Mouse (Mus musculus): ENCODE results near the gene Sidt2. TPM values are rescaled to one million over a fixed set of nuclear protein-coding genes. Genes with fewer than 3 reads are reported as not detected.

Gene Sidt2
- polyA plus RNA-seq, 1 experiment from 2014 or later = 30.7 TPM

DNA sequence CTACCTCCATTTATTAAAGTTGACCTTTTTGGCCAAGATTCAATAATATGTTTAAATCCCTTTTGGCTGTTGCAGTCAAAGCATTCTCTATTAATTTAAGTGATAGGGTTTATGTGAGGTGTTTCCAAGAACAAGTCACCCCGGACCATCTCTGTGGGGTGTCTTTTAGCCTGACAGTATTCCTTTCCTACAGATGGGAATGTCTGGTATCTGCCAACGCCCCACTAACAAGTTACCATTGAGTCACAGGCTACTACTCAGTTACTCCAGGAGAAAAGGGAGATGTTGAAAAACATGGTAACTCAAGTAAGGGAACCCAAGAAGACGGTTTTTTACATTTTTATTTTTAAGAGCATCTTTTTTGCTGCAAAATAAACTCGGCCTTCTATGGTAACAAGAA lies 49.9 kb downstream of the Sidt2 start:
- peaks cover 22% of the 10 kb centered on the region for H3K4me1 ChIP-seq
- WGBS = 61% methylated on average over 4 of the region's 4 CpGs
- H3K27me3 ChIP-seq = no peaks in the 10 kb centered on the region
- peak overlapping the region; percentile 83 for H3K4me2 ChIP-seq
- no peak for ATAC-seq (ENCODE audit: low FRiP score)
- H3K4me3 ChIP-seq (replicated peaks) = peak overlapping the region; percentile 95
- H3K9me3 ChIP-seq = no peaks in the 10 kb centered on the region
- no peak overlapping the region; the same call in 1 of the 2 replicates for H3K27ac ChIP-seq
- H3K36me3 ChIP-seq (replicated peaks) = peaks cover 36% of the 10 kb centered on the region
- H3K9ac ChIP-seq = peak overlapping the region; percentile 98

DNA sequence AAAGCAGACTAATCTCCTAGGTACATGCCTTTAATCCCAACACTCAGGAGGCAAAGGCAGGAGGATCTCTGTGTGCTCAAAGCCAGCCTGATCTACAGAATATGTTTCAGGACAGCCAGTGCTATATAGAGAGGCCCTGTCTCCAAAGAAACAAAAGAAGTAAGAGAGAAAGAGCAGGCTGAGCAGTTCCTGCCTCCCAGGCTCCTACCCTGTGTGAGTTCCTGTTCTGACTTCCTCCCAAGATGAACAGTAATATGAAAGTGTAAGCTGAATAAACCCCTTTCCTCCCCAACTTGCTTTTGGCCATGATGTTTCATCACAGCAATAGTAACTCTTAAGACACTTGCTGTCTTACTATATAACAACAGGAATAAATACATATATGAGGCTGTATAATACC lies 61.4 kb downstream of the Sidt2 start:
- H3K4me1 ChIP-seq = no peaks in the 10 kb centered on the region
- H3K36me3 ChIP-seq (replicated peaks) = peaks cover 91% of the 10 kb centered on the region
- no peak overlapping the region for H3K4me2 ChIP-seq
- H3K9ac ChIP-seq = no peak overlapping the region
- ATAC-seq (ENCODE audit: low FRiP score) = no peak
- H3K4me3 ChIP-seq (replicated peaks) = no peak overlapping the region
- no peaks in the 10 kb centered on the region for H3K27me3 ChIP-seq
- no peaks in the 10 kb centered on the region for H3K9me3 ChIP-seq
- H3K27ac ChIP-seq = no peak overlapping the region

Small RNA genes within 50 kb of the gene (microRNA-seq; reads per million reads assigned to microRNA genes)
- not detected for gene Mir7087

Other genes starting within 250 kb of the Sidt2 start
- gene Cep164, start 126.6 kb downstream of the Sidt2 start, polyA plus RNA-seq (2016; fragmentation: Nextera tagmentation; extraction: Ambion mirVana) = 16.3 and 17.7 TPM in 2 replicates
- 35.4 and 36.5 TPM in 2 replicates for gene Bace1, start 116.7 kb downstream of the Sidt2 start, polyA plus RNA-seq (2016; fragmentation: Nextera tagmentation; extraction: Ambion mirVana)
- 21.7 TPM in 2 replicates for gene Pcsk7, start 48.8 kb downstream of the Sidt2 start, polyA plus RNA-seq (2016; fragmentation: Nextera tagmentation; extraction: Ambion mirVana)
- 92.3 and 96.8 TPM in 2 replicates for gene Rnf214, start 48.3 kb downstream of the Sidt2 start, polyA plus RNA-seq (2016; fragmentation: Nextera tagmentation; extraction: Ambion mirVana)
- 10.4 and 16.7 TPM in 2 replicates for gene Tagln, start 19.2 kb downstream of the Sidt2 start, polyA plus RNA-seq (2016; fragmentation: Nextera tagmentation; extraction: Ambion mirVana)
- 298 and 341 TPM in 2 replicates for gene Pafah1b2, start 57.4 kb upstream of the Sidt2 start, polyA plus RNA-seq (2016; fragmentation: Nextera tagmentation; extraction: Ambion mirVana)
- gene Sik3, start 57.6 kb upstream of the Sidt2 start, polyA plus RNA-seq (2016; fragmentation: Nextera tagmentation; extraction: Ambion mirVana) = 5.9 and 9.8 TPM in 2 replicates

Data from forebrain, embryonic 12.5 days (tissue).